Mouse (Mus musculus) layer of hippocampus, postnatal 14 days (tissue): ENCODE results near the gene Klhl29. TPM values are rescaled to one million over a fixed set of nuclear protein-coding genes. Genes with fewer than 3 reads are reported as not detected.

ENCODE experiments used
- DNase-seq, 2 experiments: peaks; one replicate each; pipeline ENCODE4 v3.0.0; 2021 to 2022; ENCODE audit warnings: low spot score in 2 of 2, mixed read lengths in 1 of 2
- total RNA-seq, 2 experiments: library from RNA; stranded (reverse); gene quantifications; 2 replicates each; pipeline ENCODE4 v1.2.3; 2021

Klhl29 gene
- total RNA-seq, 2 experiments from 2014 or later = 32.5 to 35.4 TPM

DNA sequence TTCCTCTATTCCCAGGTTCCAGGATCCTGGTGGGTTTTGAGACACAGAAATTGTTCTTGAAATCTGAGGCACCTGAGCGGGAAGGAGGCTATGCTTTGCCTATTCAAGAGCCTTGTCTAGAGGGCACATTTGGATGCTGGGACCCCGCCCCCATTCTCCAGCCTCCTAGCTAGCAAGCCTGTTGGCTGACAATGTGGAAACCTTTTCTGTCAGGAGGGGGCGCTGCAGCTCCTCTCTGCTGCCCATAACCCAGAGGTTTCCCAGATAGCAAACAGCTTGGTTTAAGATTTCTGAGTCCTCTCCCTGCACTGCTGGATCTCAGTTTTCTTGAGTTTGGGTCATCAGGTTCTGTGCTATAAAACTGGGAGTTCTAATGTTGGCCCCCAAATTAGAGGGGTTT lies 232.7 kb downstream of the Klhl29 start:
- DNase-seq = peak; percentile 82 to 88

DNA sequence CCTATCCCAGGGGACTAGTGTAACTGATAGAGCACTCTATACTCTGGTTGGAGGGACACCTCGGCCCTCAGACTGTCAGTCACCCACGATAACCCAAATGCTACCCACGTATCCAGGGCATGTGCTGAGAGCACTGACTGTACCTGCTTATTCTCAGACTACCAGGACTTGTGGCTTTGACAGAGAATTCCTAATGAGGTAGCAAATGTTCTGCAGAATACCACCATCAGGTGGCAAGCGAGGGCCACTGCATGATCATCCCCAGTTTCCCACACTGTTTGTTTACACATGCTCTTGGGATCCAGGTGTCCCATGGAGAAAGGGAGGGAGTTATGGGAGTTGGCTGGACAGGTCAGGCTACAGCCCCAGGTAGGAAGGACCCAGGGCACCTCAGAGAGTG lies 234.4 kb downstream of the Klhl29 start:
- DNase-seq = no peak

DNA sequence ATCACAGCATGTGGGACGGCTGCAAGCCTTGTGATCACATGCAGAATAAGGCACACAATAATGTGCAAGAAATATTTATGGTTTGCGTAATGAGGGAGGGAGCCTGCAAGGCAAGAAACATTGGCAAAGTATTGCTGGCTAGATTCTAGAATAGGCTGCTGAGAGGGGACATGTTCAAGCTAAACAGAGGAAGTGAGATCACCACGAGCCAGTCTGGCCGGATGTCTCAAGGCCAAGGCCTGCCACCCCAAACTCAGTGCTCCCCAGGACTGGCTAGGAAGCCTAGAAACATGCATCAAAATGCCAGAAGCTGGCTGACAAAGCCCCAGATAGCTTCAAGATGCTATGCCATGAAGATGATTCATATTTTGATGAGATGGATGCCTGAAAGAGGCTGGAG lies 236.2 kb downstream of the Klhl29 start:
- no peak for DNase-seq

DNA sequence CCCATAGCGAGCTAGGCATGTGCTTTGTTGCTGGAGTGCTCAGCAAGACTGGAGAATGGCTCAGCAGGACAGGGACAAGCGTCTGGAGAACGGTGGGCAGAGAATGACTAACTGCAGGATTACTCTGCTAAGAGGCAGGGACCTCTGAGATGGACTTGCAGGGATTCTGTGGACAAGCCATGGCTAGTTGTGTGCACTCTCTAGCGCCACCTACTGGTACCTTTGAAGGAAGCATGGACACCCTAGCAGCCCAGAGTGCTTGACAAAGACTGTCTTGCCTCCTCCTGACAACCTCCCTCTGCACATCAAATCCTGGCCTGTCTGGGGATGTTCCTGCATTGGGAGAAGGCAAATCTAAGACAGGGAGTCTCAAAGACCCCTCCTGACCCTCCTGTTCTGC lies 239.2 kb downstream of the Klhl29 start:
- peak; percentile 39 to 65 for DNase-seq

DNA sequence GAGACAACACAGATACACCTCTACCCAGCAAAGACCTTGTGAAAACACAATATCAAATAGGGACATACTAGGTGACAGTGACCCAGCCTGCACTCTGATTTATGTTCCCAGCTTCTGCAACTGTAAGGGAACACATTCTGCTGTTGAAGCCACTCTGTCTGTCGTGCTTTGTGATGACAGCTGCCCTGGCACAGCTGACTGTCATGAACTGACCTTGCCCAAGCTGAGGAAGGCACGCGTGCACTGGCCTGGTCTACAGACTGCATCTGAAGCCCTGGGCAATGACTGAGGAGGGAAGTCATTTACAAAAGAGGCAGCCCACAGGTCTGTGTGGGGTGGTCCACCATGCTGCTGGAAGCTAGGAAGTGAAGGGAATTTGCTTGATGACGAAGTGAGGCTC lies 246.3 kb downstream of the Klhl29 start:
- no peak for DNase-seq

DNA sequence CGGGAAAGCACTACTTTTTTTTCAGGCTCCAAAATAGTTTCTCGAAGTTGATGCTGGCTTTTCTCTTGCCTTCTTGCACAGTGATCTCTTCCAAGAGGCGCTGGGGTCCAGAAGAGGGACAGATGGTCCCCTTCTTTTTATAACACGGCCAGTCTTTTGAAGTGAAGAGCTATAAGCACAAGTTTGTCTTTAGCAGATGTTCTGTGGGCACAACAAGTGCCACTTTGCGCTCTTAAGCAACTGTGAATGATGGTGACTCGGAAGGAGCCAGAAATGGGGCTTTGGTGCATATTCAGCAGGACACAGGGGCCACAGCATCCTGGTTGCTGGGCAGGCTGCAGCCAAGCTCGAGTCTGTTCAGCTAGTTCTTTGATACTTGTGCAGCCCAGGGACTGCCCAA lies 249.6 kb downstream of the Klhl29 start:
- no peak for DNase-seq

DNA sequence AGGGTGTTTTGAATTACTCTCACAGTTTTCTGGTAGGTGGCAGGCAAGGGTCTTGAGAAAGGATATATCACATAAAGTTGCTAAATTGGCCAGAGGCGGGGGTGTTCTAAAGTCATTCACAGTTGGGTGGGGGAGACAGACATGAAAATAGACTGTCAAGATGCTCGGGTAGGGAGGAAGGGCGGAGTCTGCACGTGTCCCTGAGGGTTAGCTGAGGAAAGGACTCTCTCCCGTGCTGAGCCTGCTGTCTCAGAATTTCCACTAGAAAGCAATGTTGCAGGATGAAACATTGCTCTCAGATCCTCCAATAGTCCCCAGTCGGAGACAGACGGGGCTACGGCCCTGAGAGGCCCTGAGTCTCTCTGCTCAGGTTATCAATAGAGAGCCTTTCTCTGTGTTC lies 252.5 kb downstream of the Klhl29 start:
- DNase-seq = no peak

DNA sequence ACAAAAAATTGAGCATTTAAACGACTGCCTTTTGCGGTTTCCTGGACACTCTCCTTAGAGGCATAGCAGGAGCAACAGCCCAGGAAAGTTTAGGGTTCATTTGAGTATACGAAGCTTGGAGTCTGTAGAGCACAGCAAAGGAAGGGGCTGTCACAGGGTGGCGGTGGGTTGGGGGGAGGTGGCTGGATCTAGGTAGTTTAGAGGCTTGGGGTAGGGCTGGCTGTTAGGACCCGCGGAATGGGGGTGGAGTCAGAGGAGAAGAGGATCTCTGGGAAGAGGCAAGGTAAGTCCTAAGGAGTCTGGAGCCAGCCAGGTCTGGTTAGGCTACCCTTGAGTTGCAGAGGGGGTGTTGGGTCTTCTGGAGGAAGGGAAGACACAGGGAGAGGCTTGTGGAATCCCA lies 255.2 kb downstream of the Klhl29 start:
- DNase-seq = no peak

DNA sequence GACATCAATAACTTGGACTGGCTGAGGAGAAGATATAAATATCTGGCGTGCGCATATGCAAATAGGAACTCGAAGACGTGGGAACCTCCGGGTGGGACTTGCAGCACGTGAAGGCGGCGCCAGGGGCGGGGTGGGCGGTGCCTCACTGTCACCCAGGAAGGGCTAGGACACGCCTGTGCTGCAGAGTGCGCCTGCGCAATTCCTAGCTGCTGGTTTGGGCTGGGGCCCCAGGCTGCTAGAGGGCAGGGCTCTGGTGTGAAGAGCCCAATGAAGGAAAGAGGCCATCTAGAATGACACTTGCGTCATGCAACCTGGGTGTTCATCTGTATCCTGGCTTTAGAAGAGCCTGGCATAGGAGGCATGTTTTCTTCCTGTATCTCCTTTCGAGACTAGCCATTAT lies 255.8 kb downstream of the Klhl29 start:
- peak; percentile 86 to 93 for DNase-seq

DNA sequence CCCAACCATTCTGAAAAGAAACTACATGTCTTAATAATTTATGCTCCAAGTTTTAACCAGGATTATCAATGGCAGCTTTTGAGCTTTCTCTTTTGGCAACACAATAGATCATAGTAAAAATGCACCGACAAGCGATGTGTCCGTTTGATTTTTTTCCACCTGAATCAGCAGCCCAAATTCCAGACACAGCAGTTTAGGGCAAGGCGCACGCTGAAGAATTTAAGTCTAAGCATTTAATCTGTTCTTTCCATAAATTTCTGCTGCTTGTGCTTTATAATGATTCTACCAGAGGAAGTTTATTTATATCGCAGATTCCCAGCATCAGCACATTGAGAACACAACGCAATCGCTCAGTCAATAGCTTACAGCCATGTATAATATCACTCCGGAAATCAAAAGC lies 256.2 kb downstream of the Klhl29 start:
- DNase-seq = no peak

DNA sequence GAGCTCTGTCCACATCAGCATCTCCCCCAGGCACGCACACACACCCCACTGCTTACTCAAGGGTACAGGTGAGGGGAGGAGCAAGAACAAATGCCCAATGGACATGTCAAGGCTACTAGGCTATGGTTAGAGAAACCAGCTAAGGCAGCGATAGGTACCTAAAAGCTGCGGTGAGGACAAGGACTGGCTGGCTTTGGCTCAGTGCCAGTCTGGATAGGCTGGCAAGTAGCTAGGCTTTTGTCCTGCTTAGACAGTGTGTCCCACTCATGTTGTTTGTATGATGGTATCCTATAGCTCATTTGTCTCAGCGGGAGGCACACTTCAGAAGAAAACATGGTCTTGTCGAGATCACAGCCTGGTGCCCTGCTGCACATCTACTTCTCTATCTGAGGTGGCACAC lies 258.9 kb downstream of the Klhl29 start:
- DNase-seq = no peak

DNA sequence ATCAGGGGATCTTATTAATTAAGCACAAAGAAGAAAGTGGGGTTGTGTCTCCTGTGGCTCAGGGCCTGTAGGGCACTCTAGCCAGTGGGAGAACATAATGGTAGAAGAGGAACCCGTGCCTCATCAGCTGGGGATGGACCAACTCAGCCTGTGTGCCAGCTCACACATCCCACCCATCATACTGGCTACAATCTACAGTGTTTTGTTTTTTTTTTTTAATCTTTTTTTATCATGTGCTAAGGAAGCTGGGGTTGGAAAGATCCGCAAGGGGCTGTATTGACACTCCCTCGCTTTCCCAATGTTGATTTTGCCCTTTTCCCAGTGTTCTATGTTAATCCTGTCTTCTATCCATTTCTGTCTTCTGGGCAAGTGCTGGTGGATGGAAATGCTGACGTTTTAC lies 260.9 kb downstream of the Klhl29 start:
- DNase-seq = no peak

DNA sequence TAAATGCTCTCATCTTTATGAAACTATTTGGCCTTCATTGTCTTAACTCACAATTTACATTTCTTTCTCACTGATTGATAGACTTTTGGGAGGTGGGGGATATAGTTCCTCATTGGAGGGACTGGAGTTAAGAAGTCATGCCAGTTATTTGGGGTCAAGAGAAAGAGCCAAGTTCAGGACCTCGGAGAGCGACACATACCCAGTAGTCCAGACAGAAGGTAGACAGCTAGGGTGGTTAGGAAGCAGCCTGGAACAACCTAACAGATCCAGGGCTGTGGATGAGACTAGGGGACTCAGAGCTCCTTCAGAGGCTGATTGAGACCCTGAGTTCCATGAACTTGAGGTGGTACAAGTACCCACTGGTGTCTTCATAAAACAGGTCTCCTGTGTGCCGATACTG lies 264.1 kb downstream of the Klhl29 start:
- no peak for DNase-seq

DNA sequence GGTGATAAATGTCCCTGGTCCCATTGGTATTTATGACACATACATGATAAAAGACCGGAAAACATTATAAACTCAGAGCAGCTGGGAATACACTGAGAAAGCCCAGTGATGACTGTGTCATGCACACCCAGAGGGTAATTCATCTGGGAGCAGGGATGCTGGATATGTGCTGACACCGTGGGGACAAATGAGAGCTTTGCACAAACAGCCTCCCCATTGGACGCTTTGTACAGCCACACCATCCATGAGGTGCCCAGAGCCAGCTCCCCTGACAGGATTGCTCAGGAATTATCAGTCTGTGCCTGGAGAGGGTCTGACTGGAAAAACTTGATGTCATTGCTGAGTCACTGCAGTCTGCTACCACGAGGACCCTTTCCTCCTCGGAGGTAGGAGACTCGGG lies 266.9 kb downstream of the Klhl29 start:
- DNase-seq = no peak

DNA sequence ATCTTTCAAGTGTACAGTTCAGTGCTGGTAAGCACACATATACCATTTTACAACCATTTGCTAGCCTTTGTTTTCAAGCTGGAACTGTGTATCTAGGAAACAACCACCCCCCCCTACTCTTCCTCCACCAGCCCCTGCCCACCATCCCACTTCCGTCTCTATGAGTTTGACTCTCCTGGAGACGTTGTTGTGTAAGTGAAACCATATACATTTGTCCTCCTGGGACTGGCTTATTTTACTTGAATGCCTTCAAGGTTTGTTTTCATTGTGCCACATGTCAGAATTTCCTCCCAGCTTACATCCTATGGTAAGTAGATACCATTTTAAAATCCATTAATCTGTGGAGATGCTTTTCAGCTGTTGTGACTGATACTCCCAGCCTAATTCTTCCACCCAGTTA lies 267.7 kb downstream of the Klhl29 start:
- no peak for DNase-seq

DNA sequence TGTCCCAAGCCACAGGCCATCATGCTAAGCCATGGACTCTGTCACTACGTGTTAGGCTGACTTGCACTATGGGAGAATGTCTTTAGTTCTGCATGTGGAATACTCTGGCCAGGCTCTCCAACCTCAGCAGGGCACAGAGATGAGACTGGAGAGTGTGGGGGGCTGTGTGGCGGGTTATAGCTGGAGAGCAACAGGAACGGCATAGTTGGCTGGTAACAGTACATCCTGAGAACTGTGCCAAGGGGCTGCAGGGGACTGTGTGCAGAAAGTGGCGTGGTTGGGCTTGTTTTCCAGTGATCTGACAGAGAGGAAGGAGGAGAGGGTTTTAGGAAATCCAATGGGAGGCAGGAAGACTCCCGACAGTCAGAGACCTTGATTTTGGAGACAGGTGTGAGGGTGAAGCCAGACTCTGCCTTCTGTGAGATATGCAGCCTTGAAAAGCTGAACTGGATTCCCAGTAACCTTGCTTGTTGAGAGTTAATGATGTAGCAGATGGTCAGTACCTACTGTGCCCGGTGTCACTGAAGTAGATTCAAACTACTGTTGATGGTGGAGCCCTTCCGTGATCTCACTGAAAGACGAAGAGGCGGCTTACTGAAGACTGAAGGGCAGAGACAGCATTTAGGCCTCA lies 270.9 kb downstream of the Klhl29 start:
- no peak for DNase-seq

DNA sequence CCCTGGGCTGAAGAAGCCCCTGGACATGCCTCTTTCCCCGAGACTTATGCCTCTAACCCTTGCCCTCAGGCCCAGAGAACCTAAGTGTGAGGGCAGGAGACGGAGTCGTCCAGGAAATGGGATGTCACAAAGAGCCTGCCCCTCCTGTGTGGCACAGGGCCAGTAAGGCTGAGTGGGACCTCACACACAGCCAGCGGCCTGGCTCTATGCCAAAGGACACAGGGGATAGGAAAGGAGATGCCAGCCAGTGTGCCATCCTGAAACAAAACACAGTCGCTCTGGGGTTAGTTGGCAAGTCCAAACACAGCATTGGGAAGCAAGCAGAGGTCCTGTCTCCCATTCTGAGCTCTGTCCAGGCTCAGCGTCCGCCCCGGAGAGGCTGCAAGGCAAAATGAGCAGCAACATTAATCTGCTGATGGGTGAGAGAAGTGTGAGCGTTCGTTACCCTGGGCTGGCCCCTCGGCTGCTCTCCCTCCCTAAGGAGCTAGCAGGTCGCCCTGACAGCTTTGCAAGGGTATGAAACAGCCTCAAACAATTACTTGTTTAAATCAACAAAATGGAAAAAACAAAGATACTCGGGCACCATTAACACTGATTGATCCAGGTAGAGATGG lies 274.0 kb downstream of the Klhl29 start:
- no peak for DNase-seq

DNA sequence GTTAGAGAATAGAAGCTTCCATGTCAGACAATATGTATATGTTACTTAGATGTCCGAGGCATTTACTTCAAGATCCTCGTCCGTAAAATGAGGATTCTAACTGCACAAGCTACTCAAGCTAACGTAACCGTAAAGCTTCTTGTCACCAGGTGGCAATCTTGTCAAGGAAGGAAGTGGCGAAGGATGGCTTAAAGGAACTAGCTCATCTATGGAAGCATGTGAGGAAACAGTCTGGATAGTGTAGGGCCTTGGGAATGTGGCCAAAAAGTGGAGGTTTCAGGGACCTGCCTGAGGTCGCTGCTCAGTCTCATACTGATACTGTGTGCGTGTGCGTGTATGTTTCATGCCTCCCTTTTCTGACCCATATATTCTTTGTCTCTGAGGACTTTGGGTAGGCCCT lies 275.9 kb downstream of the Klhl29 start:
- no peak for DNase-seq

DNA sequence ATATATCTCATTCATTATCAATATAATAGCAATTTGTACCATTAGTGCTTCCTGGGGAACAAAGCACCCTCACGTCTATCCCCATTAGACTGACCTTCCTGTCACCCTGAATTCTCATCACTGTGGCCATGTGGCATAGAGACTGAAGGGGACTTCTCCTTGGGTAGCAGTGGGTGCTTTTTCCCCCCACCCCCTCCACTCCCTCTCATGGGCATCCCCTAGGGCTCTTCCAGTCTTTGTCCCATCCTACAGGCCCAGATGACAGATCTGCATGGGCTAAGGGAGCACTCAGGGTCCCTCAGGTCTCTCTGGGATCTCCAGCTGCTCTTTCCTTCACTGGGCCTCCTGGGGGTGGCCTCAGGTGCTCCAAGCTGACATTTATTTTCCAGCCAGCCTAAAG lies 286.8 kb downstream of the Klhl29 start:
- no peak for DNase-seq

DNA sequence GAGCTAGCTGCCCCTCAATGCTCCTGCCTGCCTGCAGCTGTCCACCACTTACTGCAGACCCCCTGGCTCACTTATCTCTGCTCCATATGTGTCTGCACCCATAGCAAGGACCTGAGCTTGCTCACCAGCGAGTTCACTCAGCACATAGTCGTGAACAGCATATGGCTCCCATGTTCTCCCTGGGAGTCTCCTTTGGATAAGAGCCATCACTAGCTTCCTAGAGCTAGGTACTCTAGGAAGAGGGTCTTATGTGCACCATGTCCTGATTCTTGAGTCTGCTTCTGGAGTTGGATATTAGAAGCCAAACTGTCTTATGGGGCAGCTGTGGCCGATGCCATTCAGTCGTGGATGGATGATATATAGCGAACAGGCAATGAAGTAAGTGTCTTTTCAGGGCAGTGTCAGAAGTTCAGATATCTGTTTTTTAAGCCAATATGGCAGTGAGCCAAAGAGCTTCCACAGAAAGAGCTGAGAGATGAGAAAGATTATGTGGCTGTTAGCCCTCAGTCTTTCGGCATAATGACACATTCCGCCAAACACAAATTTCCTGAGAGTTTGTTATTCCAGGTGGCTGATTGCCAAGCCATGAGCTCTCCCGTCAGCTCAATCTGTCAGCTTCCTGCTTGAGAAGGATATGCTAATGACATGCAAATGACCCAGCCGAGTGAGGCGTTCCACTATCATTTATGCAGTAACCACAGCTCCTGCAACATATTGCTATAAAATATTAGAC lies 287.5 kb downstream of the Klhl29 start:
- DNase-seq = peak; percentile 51 to 90

DNA sequence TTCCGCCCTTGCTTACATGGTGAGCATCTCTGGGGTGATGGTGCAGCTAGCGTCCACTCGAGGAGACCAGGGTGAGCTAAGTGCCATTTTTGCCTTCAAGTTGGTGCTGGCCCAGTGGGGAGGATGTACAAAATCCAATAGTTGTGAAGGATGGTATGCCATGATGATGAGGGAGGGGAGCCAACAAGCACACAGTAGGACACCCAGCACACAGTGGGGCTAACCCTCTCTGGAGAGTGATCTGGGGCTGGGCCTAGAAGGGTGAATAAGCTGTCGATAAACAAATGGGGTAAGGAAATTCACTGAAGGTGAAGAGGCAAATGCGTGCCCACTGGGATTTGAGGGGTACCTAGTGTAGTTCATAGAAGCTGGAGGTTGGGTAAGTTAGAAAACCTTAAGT lies 290.8 kb downstream of the Klhl29 start:
- no peak for DNase-seq

DNA sequence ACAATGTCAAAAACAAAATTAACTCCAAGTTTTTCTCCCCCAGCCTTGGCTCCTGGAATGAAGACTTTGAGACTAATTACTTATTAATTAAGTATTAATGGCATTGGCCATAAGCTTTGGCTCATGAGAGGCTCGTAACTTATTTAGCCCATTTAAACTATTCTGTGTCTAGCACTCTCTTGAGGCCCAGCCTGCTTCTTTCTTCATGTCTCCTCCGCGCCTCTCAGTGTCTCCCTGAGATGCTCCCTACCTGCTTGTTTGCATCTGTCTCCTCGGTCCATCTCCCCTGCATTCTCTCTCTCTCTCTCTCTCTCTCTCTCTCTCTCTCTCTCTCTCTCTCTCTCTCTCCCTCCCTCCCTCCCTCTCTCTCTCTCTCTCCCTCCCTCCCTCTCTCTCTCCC lies 294.0 kb downstream of the Klhl29 start:
- DNase-seq = no peak

DNA sequence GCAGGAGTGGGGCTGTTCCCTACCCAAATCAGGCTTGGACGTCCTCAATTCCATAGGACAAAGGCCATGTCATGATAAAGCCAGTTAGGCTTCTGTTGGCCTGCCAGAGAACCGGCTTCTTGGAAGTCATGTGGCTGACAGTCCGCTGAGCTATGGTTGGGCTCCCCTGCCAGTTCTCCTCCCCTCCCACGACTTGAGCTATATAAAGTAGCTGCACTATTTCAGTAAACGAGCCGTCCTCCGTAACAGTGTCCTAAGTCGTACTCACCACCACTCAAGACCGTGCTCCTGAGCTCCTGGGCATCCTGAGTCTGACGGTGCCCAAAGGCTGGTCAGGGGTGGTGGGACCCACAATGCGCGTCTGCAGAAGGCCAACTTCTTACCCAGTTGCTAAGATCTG lies 302.3 kb downstream of the Klhl29 start:
- DNase-seq = no peak
